Mouse (Mus musculus) olfactory bulb, adult 2 months (tissue): Measurements from ENCODE around the gene Mr1.

ENCODE experiments used
- CTCF ChIP-seq: fragments of 200-500 bp; IDR thresholded peaks from 2 replicates; pipeline ENCODE4 v1.5.1; 2012; ENCODE audit warnings: low read depth, mild to moderate bottlenecking, low read length, moderate library complexity; ENCODE audit not compliant: insufficient read depth
- POLR2A ChIP-seq: fragments of 200-500 bp; IDR thresholded peaks from 2 replicates; pipeline ENCODE4 v1.6.1; 2012; ENCODE audit warnings: mild to moderate bottlenecking, low read depth, low read length, moderate library complexity; ENCODE audit not compliant: insufficient read depth

- TF ChIP-seq POLR2A (no peak), CTCF (no peak)
These were observed 24.4 kb downstream of the Mr1 start for GRCm38 (mm10) chr1:155121977-155122939.
